In the genomic region with DNA sequence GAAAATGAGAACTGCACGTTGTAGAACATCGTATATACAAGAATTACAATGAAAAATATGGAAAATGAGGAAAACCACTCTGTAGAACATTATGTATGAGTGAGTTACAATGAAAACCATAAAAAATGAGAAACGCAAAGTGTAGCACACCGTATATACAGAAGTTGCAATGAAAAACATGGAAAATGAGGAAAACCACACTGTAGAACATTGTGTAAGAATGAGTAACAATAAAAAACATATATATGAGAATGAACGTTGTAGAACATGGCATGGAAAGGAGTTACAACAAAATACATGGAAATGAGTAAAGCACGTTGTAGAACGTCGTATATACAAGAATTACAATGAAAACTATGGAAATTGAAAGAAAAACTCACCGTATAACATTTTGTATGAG, we compare ENCODE assay signal across 8 mouse cellular contexts.
A peak's percentile ranks its signal among the peaks of the same experiment; 100 is the strongest.
DNase-seq lines count a peak whose midpoint lies in the region; ATAC-seq and TF ChIP-seq lines count a peak whose summit lies in the region.
"Not testable (repeated sequence)": the region's sequence is repeated elsewhere in the genome, so short reads cannot be mapped to it uniquely, and the experiment has no call there.

No protein-coding gene starts in this region.

- H3K4me2 ChIP-seq in midbrain, embryonic 11.5 days, result not testable (repeated sequence)

- not testable (repeated sequence) for H3K27me3 ChIP-seq in MEL (ENCODE audit: control insufficient read depth in 1 of 2, insufficient read depth in 2 of 2, low read length in 2 of 2); midbrain, embryonic 11.5 days (ENCODE audit: control insufficient read depth, insufficient read depth, low read length)

- not testable (repeated sequence) for H3K9me3 ChIP-seq in MEL (replicated peaks; ENCODE audit: insufficient read depth, low read length); midbrain, embryonic 11.5 days (ENCODE audit: control insufficient read depth, low read length)

- not testable (repeated sequence) for H3K9ac ChIP-seq in MEL (ENCODE audit: control insufficient read depth, low read depth, low read length, poor library complexity, severe bottlenecking); midbrain, embryonic 11.5 days (ENCODE audit: low read length)

- not testable (repeated sequence) for H3K4me3 ChIP-seq in MEL (ENCODE audit: control insufficient read depth in 1 of 2, insufficient read depth in 1 of 2, low read depth in 2 of 2, low read length in 2 of 2); midbrain, embryonic 11.5 days (ENCODE audit: low read depth, low read length)

- 85% methylated on average over 7 of the region's 9 CpGs for WGBS in midbrain, embryonic 11.5 days

- not testable (repeated sequence) for TF ChIP-seq RAD21 in MEL (IDR thresholded peaks at IDR 0.05; ENCODE audit: low read depth, low read length)

- H3K36me3 ChIP-seq in MEL (ENCODE audit: control insufficient read depth in 1 of 2, insufficient read depth in 2 of 2, low read length in 2 of 2); midbrain, embryonic 11.5 days (ENCODE audit: control insufficient read depth, insufficient read depth, low read length): not testable (repeated sequence)

- ATAC-seq in midbrain, embryonic 11.5 days (ENCODE audit: low FRiP score), result not testable (repeated sequence)

- H3K4me1 ChIP-seq in MEL (ENCODE audit: control insufficient read depth in 1 of 2, insufficient read depth in 2 of 2, low read length in 2 of 2); midbrain, embryonic 11.5 days (ENCODE audit: control insufficient read depth, insufficient read depth, low read length): not testable (repeated sequence)

- TF ChIP-seq POLR2A in MEL (IDR thresholded peaks at IDR 0.05; ENCODE audit: control insufficient read depth in 1 of 2, insufficient read depth in 1 of 2, low read depth in 1 of 2, low read length in 2 of 2, poor library complexity in 1 of 2), result not testable (repeated sequence)

- DNase-seq in 3134 (ENCODE audit: extremely low read depth, insufficient read length, low spot score) (peak; percentile 86), MEL (ENCODE audit: low read depth, low spot score) (peak; percentile 100)
- DNase-seq in brain, adult 2 months (ENCODE audit: low read depth, low spot score), result peak; percentile 71
- peak; percentile 90 for DNase-seq in embryo, embryonic 11.5 days (ENCODE audit: low read depth, low spot score)
- DNase-seq in gonadal fat pad, adult 2 months (ENCODE audit: low read depth), result peak; percentile 89
- DNase-seq in kidney, postnatal 10 days, result peak; percentile 1
- DNase-seq in midbrain, embryonic 11.5 days (ENCODE audit: low spot score, missing footprints), result peak; percentile 49
- peak; percentile 31 for DNase-seq in retina, postnatal 7 days (ENCODE audit: low read depth, low spot score)

- H3K27ac ChIP-seq in MEL (ENCODE audit: control insufficient read depth, low read depth, low read length); midbrain, embryonic 11.5 days (ENCODE audit: low read depth, low read length): not testable (repeated sequence)

- not testable (repeated sequence) for TF ChIP-seq EP300 in MEL (IDR thresholded peaks at IDR 0.05; ENCODE audit: low read depth in 1 of 2, low read length in 2 of 2)

- TF ChIP-seq CTCF in MEL (IDR thresholded peaks at IDR 0.05 in 2 of 3, conservative IDR thresholded peaks at IDR 0.05 in 1 of 3; ENCODE audit: control insufficient read depth in 1 of 3, insufficient read depth in 1 of 3, low read depth in 2 of 3, low read length in 3 of 3, poor library complexity in 1 of 3, severe bottlenecking in 1 of 3), result not testable (repeated sequence)

- not testable (repeated sequence) for H3K79me2 ChIP-seq in MEL (ENCODE audit: control insufficient read depth, insufficient read depth, low read length, poor library complexity)

Comparison
In these comparisons a context has a peak if more than half of its experiments do, and no peak if none do; other contexts are left out.
1. DNase-seq: peak in every context shown above with its lines; median percentile 100 in MEL; 90 in embryo, embryonic 11.5 days; 89 in gonadal fat pad, adult 2 months; 86 in 3134; 71 in brain, adult 2 months; 49 in midbrain, embryonic 11.5 days; 31 in retina, postnatal 7 days; 1 in kidney, postnatal 10 days.